Mouse (Mus musculus): ENCODE results near the gene Cldn7. TPM values are rescaled to one million over a fixed set of nuclear protein-coding genes. Genes with fewer than 3 reads are reported as not detected.

Gene Cldn7
- polyA plus RNA-seq, 1 experiment: not detected

DNA sequence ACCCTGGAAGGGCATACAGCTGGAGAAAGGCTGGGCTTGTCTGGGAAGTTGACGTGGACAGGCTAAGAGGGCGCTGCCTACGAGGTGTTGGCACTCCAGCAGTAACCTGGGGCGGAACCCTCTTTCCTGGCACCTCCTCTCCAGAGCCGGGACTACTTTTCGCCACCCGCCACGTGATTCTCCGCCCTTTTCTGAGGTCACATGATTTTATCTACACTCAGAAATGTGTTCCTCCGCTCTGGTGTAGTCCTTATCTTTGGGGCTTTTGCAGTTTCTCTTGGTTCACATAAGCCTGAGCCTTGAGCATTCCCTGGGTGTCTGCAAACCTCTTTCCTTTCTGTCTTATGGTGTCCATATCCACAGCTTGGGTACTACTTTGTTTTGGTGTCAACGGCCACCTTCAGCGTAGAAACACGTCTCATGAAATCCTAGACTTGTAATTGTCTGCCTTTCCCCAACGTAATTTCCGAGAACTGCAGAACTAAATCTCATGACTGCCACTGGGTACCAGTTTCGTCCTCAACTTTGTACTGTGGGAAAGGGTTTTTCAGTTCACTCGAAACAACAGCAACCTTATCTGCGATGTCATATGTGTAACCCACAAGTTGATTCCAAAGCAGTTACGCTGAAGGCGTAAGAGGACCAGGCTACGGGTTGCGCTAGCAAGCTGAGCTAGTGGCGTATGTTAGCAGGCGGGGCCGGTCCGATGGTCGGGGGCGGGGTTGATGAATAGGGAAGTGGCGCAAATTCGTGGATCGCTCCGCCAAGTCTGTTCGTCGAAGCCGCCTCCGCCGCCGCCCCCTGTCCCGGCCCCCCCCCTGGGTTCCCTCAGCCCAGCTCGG lies 26.5 kb downstream of the Cldn7 start, which contains the start of gene Gabarap:
TSS of gene Gabarap (plus strand) at position 294 of the 842 bp plus-strand sequence.
- Histone ChIP-seq H3K27ac (ENCODE audit: insufficient read depth, low read depth, low read length) (peak within 1 kb of the TSS; percentile 97), H3K4me3 (ENCODE audit: insufficient read depth, low read depth, low read length) (peak within 1 kb of the TSS; percentile 69), H3K4me1 (ENCODE audit: control insufficient read depth, insufficient read depth, low read length) (peaks cover 4% of the 10 kb centered on the region; the same call in 1 of the 2 replicates)
- TF ChIP-seq POLR2A (IDR thresholded peaks at IDR 0.05; ENCODE audit: insufficient read depth, low read depth, low read length) (no peak), CTCF (IDR thresholded peaks at IDR 0.05; ENCODE audit: insufficient read depth, low read depth, low read length) (no peak)
- under 1% methylated on average over 40 of the region's 40 CpGs for WGBS

DNA sequence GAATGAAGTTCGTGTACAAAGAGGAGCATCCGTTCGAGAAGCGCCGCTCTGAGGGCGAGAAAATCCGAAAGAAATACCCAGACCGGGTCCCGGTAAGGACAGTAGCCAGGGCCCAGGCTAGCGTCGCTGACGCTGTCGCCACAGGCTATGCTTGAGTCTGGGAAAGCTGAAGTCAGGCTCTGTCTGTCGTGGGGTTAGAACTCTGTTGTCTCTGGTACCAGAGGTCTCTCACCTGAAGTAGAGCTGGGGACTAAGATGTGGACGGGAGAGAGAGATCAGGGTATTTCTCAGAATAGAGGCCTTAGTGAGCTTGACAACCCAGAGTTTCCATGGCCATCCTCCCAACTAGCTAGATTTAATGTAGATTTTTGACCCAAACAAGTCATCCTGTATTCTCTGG lies 27.1 kb downstream of the Cldn7 start:
- Histone ChIP-seq H3K4me3 (ENCODE audit: insufficient read depth, low read depth, low read length) (peak overlapping the region; percentile 69), H3K4me1 (ENCODE audit: control insufficient read depth, insufficient read depth, low read length) (peaks cover 4% of the 10 kb centered on the region; the same call in 1 of the 2 replicates), H3K27ac (ENCODE audit: insufficient read depth, low read depth, low read length) (peak overlapping the region; percentile 43)
- TF ChIP-seq POLR2A (IDR thresholded peaks at IDR 0.05; ENCODE audit: insufficient read depth, low read depth, low read length) (peak; percentile 35; the same call in 1 of the 2 replicates), CTCF (IDR thresholded peaks at IDR 0.05; ENCODE audit: insufficient read depth, low read depth, low read length) (no peak)
- WGBS: 0% methylated on average over 15 of the region's 15 CpGs

- H3K27ac ChIP-seq (ENCODE audit: insufficient read depth, low read depth, low read length): no peak overlapping the region
- peaks cover 4% of the 10 kb centered on the region; the same call in 1 of the 2 replicates for H3K4me1 ChIP-seq (ENCODE audit: control insufficient read depth, insufficient read depth, low read length)
- TF ChIP-seq CTCF (IDR thresholded peaks at IDR 0.05; ENCODE audit: insufficient read depth, low read depth, low read length): no peak
- TF ChIP-seq POLR2A (IDR thresholded peaks at IDR 0.05; ENCODE audit: insufficient read depth, low read depth, low read length): no peak
- H3K4me3 ChIP-seq (ENCODE audit: insufficient read depth, low read depth, low read length): peak overlapping the region; percentile 31; the same call in 1 of the 2 replicates
- WGBS: 66% methylated on average over 10 of the region's 10 CpGs
These were observed 27.8 kb downstream of the Cldn7 start for GRCm38 (mm10) chr11:69992396-69992795.

DNA sequence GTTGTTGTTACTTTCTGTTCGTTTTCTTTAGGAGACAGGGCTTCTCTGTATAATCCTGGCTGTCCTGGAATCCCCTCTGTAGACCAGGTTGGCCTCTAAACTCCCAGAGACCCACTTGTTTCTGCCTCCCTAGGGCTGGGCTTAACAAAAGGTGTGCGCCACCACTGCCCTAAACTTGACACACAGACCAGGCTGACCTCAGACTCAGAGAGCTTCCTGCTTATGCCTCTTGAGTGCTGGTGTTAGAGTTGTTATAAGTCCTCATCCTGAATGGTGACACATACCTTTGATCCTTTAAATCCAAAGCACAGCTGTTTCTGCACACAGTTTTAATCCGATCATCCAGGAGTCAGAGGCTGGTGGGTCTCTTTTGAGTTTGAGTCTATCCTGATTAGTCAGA lies 28.4 kb downstream of the Cldn7 start:
- WGBS: 76% methylated on average over 3 of the region's 3 CpGs
- TF ChIP-seq CTCF (IDR thresholded peaks at IDR 0.05; ENCODE audit: insufficient read depth, low read depth, low read length) (no peak), POLR2A (IDR thresholded peaks at IDR 0.05; ENCODE audit: insufficient read depth, low read depth, low read length) (no peak)
- Histone ChIP-seq H3K4me3 (ENCODE audit: insufficient read depth, low read depth, low read length) (no peak overlapping the region), H3K27ac (ENCODE audit: insufficient read depth, low read depth, low read length) (no peak overlapping the region), H3K4me1 (ENCODE audit: control insufficient read depth, insufficient read depth, low read length) (peaks cover 4% of the 10 kb centered on the region; the same call in 1 of the 2 replicates)

- 86% methylated on average over 11 of the region's 11 CpGs for WGBS
- peaks cover 6% of the 10 kb centered on the region; the same call in 1 of the 2 replicates for H3K4me1 ChIP-seq (ENCODE audit: control insufficient read depth, insufficient read depth, low read length)
- H3K4me3 ChIP-seq (ENCODE audit: insufficient read depth, low read depth, low read length): no peak overlapping the region
- TF ChIP-seq CTCF (IDR thresholded peaks at IDR 0.05; ENCODE audit: insufficient read depth, low read depth, low read length): no peak
- TF ChIP-seq POLR2A (IDR thresholded peaks at IDR 0.05; ENCODE audit: insufficient read depth, low read depth, low read length): no peak
- no peak overlapping the region for H3K27ac ChIP-seq (ENCODE audit: insufficient read depth, low read depth, low read length)
These were observed 30.0 kb downstream of the Cldn7 start for GRCm38 (mm10) chr11:69994401-69995090.

DNA sequence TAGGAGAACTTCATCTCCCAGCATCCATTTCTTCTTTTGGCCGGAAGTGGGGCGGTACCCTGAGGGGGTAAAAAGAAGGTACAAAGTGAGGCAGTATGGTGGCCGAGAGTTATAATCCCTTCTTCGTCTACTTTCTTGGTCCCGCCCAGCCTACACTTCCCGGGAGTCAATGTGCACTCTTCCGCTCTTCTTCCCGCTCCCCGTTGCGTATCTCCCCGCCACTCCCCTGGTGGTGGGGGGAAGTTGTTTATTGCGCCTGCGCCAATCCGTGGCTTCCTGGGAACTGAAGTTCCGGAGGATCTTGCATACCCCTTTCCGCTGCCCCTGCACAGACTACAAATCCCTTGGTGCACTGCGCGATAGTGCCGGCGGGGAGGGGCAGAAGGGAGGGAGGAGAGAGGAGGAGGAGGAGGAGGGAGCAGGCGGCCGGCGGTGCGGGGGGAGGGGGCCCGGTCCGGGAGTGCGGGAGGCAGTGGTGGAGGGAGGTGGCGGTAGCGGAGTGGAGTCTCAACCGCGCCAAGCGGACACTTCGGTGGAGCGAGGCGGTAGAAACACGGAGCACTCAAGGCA lies 30.9 kb downstream of the Cldn7 start, which contains the start of gene Phf23:
TSS of gene Phf23 (plus strand) at position 387 of the 570 bp plus-strand sequence.
- WGBS: under 1% methylated on average over 36 of the region's 36 CpGs
- TF ChIP-seq CTCF (IDR thresholded peaks at IDR 0.05; ENCODE audit: insufficient read depth, low read depth, low read length): no peak
- peak; percentile 22; the same call in 1 of the 2 replicates for TF ChIP-seq POLR2A (IDR thresholded peaks at IDR 0.05; ENCODE audit: insufficient read depth, low read depth, low read length)
- peak within 1 kb of the TSS; percentile 79 for H3K27ac ChIP-seq (ENCODE audit: insufficient read depth, low read depth, low read length)
- H3K4me1 ChIP-seq (ENCODE audit: control insufficient read depth, insufficient read depth, low read length): peaks cover 6% of the 10 kb centered on the region; the same call in 1 of the 2 replicates
- H3K4me3 ChIP-seq (ENCODE audit: insufficient read depth, low read depth, low read length): peak within 1 kb of the TSS; percentile 95

- under 1% methylated on average over 60 of the region's 66 CpGs for WGBS
- peaks cover 6% of the 10 kb centered on the region; the same call in 1 of the 2 replicates for H3K4me1 ChIP-seq (ENCODE audit: control insufficient read depth, insufficient read depth, low read length)
- peak overlapping the region; percentile 95 for H3K4me3 ChIP-seq (ENCODE audit: insufficient read depth, low read depth, low read length)
- TF ChIP-seq CTCF (IDR thresholded peaks at IDR 0.05; ENCODE audit: insufficient read depth, low read depth, low read length) (no peak), POLR2A (IDR thresholded peaks at IDR 0.05; ENCODE audit: insufficient read depth, low read depth, low read length) (no peak)
- H3K27ac ChIP-seq (ENCODE audit: insufficient read depth, low read depth, low read length): peak overlapping the region; percentile 79
These were observed 31.8 kb downstream of the Cldn7 start for GRCm38 (mm10) chr11:69996161-69997061.
